9 mouse cellular contexts compared by ENCODE assay signal in the genomic region with DNA sequence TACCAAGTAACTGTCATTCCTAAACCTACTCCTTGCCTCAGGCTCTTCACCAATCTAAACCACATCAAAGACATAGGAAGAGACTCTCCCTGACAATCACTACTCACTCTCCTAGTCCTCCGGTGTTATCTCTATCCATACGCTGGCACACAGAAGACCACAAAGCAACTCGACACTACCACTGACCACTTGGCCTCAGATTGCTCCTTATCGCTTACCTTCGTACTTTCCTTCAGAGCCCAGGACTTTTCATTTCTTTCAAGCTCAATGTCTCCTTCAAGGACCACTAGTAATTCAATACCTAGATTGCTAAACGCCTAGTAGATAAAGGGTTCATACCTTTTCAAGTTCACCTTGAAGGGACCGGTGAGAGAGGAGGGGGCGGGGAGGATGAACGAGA. TPM values are rescaled to one million over a fixed set of nuclear protein-coding genes. Genes with fewer than 3 reads are reported as not detected.
DNase-seq lines count a peak whose midpoint lies in the region; ATAC-seq and TF ChIP-seq lines count a peak whose summit lies in the region.
"Had no signal": no experiment of that assay in that cellular context is flagged by ENCODE, and none has a peak within 500 bp of the region (broad histone marks: within the 10 kb centered on the region; RNA-seq: fewer than 3 reads in every experiment).

No protein-coding gene starts in this region.

- H3K4me1 ChIP-seq in kidney, embryonic 16.5 days (ENCODE audit: insufficient read depth, low read length) = peaks cover 23% of the 10 kb centered on the region
- peaks cover 4% of the 10 kb centered on the region; the same call in 1 of the 2 replicates for H3K4me1 ChIP-seq in embryonic facial prominence, embryonic 11.5 days (ENCODE audit: control insufficient read depth, insufficient read depth, low read length)
- H3K4me1 ChIP-seq in midbrain, postnatal 0 days (ENCODE audit: insufficient read depth, low read length) = peaks cover 8% of the 10 kb centered on the region; the same call in 1 of the 2 replicates

- TF ChIP-seq CTCF in midbrain, postnatal 0 days (IDR thresholded peaks at IDR 0.05) = no peak

- peak overlapping the region; percentile 67 for H3K4me2 ChIP-seq in kidney, embryonic 16.5 days (replicated peaks; ENCODE audit: low read depth, low read length)
- peak overlapping the region; percentile 56; the same call in 1 of the 2 replicates for H3K4me2 ChIP-seq in embryonic facial prominence, embryonic 11.5 days (ENCODE audit: low read depth, low read length)
- peak overlapping the region; percentile 63 for H3K4me2 ChIP-seq in midbrain, postnatal 0 days (ENCODE audit: low read depth, low read length, poor library complexity, severe bottlenecking)

- H3K9ac ChIP-seq in kidney, embryonic 16.5 days (replicated peaks; ENCODE audit: low read length) = 0 out of 2 replicates have a peak overlapping the region, but pooled peaks have one; percentile 78
- no peak overlapping the region for H3K9ac ChIP-seq in embryonic facial prominence, embryonic 11.5 days (replicated peaks; ENCODE audit: low read length)
- no peak overlapping the region for H3K9ac ChIP-seq in midbrain, postnatal 0 days (replicated peaks; ENCODE audit: low read length, poor library complexity, severe bottlenecking)

- no peak for ATAC-seq in kidney, embryonic 16.5 days (ENCODE audit: low FRiP score, low TSS enrichment)
- ATAC-seq in embryonic facial prominence, embryonic 11.5 days (replicated peaks; ENCODE audit: insufficient number of reproducible peaks, low FRiP score, low TSS enrichment, low read depth) = no peak
- no peak for ATAC-seq in midbrain, postnatal 0 days (ENCODE audit: low FRiP score)

- DNase-seq in kidney, adult 11 months = no peak
- no peak for DNase-seq in embryonic facial prominence, embryonic 11.5 days (ENCODE audit: low spot score)
- DNase-seq in induced T-regulatory cell, adult 2 months (ENCODE audit: low read depth) = peak; percentile 51
- no peak for DNase-seq in midbrain, postnatal 0 days (ENCODE audit: low spot score)
- DNase-seq in adrenal gland, postnatal 10 days = no peak
- DNase-seq in adrenal gland, adult 18-20 months (ENCODE audit: low spot score in 2 of 2) = no peak
- no peak for DNase-seq in kidney, adult 9 months

- no peak overlapping the region for H3K27ac ChIP-seq in kidney, embryonic 16.5 days (ENCODE audit: low read length)
- H3K27ac ChIP-seq in embryonic facial prominence, embryonic 11.5 days (replicated peaks; ENCODE audit: low read depth, low read length) = no peak overlapping the region
- no peak overlapping the region for H3K27ac ChIP-seq in midbrain, postnatal 0 days (ENCODE audit: low read depth, low read length)

- H3K27me3 ChIP-seq in kidney, embryonic 16.5 days (ENCODE audit: insufficient read depth, low read length) = no peaks in the 10 kb centered on the region
- no peaks in the 10 kb centered on the region for H3K27me3 ChIP-seq in embryonic facial prominence, embryonic 11.5 days (ENCODE audit: control insufficient read depth, insufficient read depth, low read length)
- H3K27me3 ChIP-seq in midbrain, postnatal 0 days (ENCODE audit: insufficient read depth, low read length) = no peaks in the 10 kb centered on the region

- WGBS in kidney, embryonic 16.5 days = 77% methylated on average over 9 of the region's 9 CpGs
- WGBS in embryonic facial prominence, embryonic 11.5 days = 84% methylated on average over 9 of the region's 9 CpGs
- 92% methylated on average over 9 of the region's 9 CpGs for WGBS in midbrain, postnatal 0 days

- H3K36me3 ChIP-seq in kidney, embryonic 16.5 days (ENCODE audit: insufficient read depth, low read length) = 0 out of 2 replicates have a peak, but pooled peaks cover 8% of the 10 kb centered on the region
- H3K36me3 ChIP-seq in embryonic facial prominence, embryonic 11.5 days (replicated peaks; ENCODE audit: control insufficient read depth, insufficient read depth, low read depth, low read length) = peaks cover 3% of the 10 kb centered on the region
- H3K36me3 ChIP-seq in midbrain, postnatal 0 days (ENCODE audit: insufficient read depth, low read length) = no peaks in the 10 kb centered on the region

- H3K4me3 ChIP-seq in kidney, embryonic 16.5 days (ENCODE audit: low read length) = peak overlapping the region; percentile 76
- peak overlapping the region; percentile 78 for H3K4me3 ChIP-seq in embryonic facial prominence, embryonic 11.5 days (ENCODE audit: low read depth, low read length)
- peak overlapping the region; percentile 64 for H3K4me3 ChIP-seq in midbrain, postnatal 0 days (ENCODE audit: low read depth, low read length)

- H3K9me3 ChIP-seq in kidney, embryonic 16.5 days (ENCODE audit: low read length) = no peaks in the 10 kb centered on the region
- H3K9me3 ChIP-seq in embryonic facial prominence, embryonic 11.5 days (replicated peaks; ENCODE audit: control insufficient read depth, low read length) = no peaks in the 10 kb centered on the region
- H3K9me3 ChIP-seq in midbrain, postnatal 0 days (ENCODE audit: low read length) = no peaks in the 10 kb centered on the region

RNA-seq across cellular contexts. Expression of gene Rnf121, which starts 1.4 kb away (rescaled TPM):
- 32.7 and 34.1 TPM in 2 replicates for polyA plus RNA-seq in kidney, embryonic 16.5 days (2015; fragmentation: Nextera tagmentation; extraction: Ambion mirVana)
- polyA plus RNA-seq in embryonic facial prominence, embryonic 11.5 days (2014; fragmentation: Nextera tagmentation; extraction: Ambion mirVana) = 26.9 and 28.9 TPM in 2 replicates
- total RNA-seq in midbrain, postnatal 0 days (2014; rRNA removed) = 31.3 and 40.7 TPM in 2 replicates
- 22.0 and 23.4 TPM in 2 replicates for polyA plus RNA-seq in midbrain, postnatal 0 days (2015; fragmentation: Nextera tagmentation; extraction: Ambion mirVana)
- total RNA-seq in adrenal gland, postnatal 10 days (2021) = 10 to 100 TPM; 25.6 to 28.3 TPM
- 10 to 100 TPM; 38.5 to 38.7 TPM for total RNA-seq in adrenal gland, adult 18-20 months (2021)

RNA-seq across cellular contexts. Expression of gene Xndc1, which starts 1.4 kb away (rescaled TPM):
- 34.4 and 37.5 TPM in 2 replicates for polyA plus RNA-seq in kidney, embryonic 16.5 days (2015; fragmentation: Nextera tagmentation; extraction: Ambion mirVana)
- 23.0 and 23.8 TPM in 2 replicates for polyA plus RNA-seq in embryonic facial prominence, embryonic 11.5 days (2014; fragmentation: Nextera tagmentation; extraction: Ambion mirVana)
- 17.3 and 18.0 TPM in 2 replicates for total RNA-seq in midbrain, postnatal 0 days (2014; rRNA removed)
- 14.6 and 15.5 TPM in 2 replicates for polyA plus RNA-seq in midbrain, postnatal 0 days (2015; fragmentation: Nextera tagmentation; extraction: Ambion mirVana)
- 10 to 100 TPM; 12.6 to 19.0 TPM for total RNA-seq in adrenal gland, postnatal 10 days (2021)
- 10 to 100 TPM; 11.6 to 12.6 TPM for total RNA-seq in adrenal gland, adult 18-20 months (2021)

RNA-seq across cellular contexts. Expression of gene Xntrpc, which starts 1.6 kb away (rescaled TPM):
- polyA plus RNA-seq in kidney, embryonic 16.5 days (2015; fragmentation: Nextera tagmentation; extraction: Ambion mirVana) = 0.99 and 1.4 TPM in 2 replicates
- 1.4 and 1.9 TPM in 2 replicates for polyA plus RNA-seq in embryonic facial prominence, embryonic 11.5 days (2014; fragmentation: Nextera tagmentation; extraction: Ambion mirVana)
- 2.1 and 2.2 TPM in 2 replicates for total RNA-seq in midbrain, postnatal 0 days (2014; rRNA removed)
- polyA plus RNA-seq in midbrain, postnatal 0 days (2015; fragmentation: Nextera tagmentation; extraction: Ambion mirVana) = 0.22 and 0.60 TPM in 2 replicates
- total RNA-seq in adrenal gland, postnatal 10 days (2021) = 1 to 10 TPM in 1 of 2 experiments, under 1 TPM in 1; 0.93 to 1.3 TPM
- under 1 TPM; 0.89 to 0.99 TPM for total RNA-seq in adrenal gland, adult 18-20 months (2021)

RNA-seq across cellular contexts. Expression of gene Trpc2, which starts 19.0 kb away (rescaled TPM):
- 0.09 TPM in 1 of 2 replicates, not detected in the other for polyA plus RNA-seq in kidney, embryonic 16.5 days (2015; fragmentation: Nextera tagmentation; extraction: Ambion mirVana)
- not detected in 2 replicates for polyA plus RNA-seq in embryonic facial prominence, embryonic 11.5 days (2014; fragmentation: Nextera tagmentation; extraction: Ambion mirVana)
- 0.24 TPM in 1 of 2 replicates, not detected in the other for total RNA-seq in midbrain, postnatal 0 days (2014; rRNA removed)
- polyA plus RNA-seq in midbrain, postnatal 0 days (2015; fragmentation: Nextera tagmentation; extraction: Ambion mirVana) = 0.43 TPM in 1 of 2 replicates, not detected in the other
- total RNA-seq in adrenal gland, postnatal 10 days (2021) = under 1 TPM in 1 of 2 experiments, not detected in 1; 0.88 TPM
- total RNA-seq in adrenal gland, adult 18-20 months (2021) = not detected
- polyA plus RNA-seq: lung, adult 2 months had no signal

RNA-seq across cellular contexts. Expression of gene Art1, which starts 37.7 kb away (rescaled TPM):
- polyA plus RNA-seq in kidney, embryonic 16.5 days (2015; fragmentation: Nextera tagmentation; extraction: Ambion mirVana) = 1.0 and 1.2 TPM in 2 replicates
- 0.96 and 1.1 TPM in 2 replicates for polyA plus RNA-seq in embryonic facial prominence, embryonic 11.5 days (2014; fragmentation: Nextera tagmentation; extraction: Ambion mirVana)
- 0.33 TPM in 1 of 2 replicates, not detected in the other for total RNA-seq in midbrain, postnatal 0 days (2014; rRNA removed)
- 0.18 and 0.22 TPM in 2 replicates for polyA plus RNA-seq in midbrain, postnatal 0 days (2015; fragmentation: Nextera tagmentation; extraction: Ambion mirVana)
- 10 to 100 TPM in 1 of 2 experiments, 1 to 10 TPM in 1; 5.9 to 30.8 TPM for total RNA-seq in adrenal gland, postnatal 10 days (2021)
- total RNA-seq in adrenal gland, adult 18-20 months (2021) = under 1 TPM in 1 of 2 experiments, not detected in 1; 0.29 TPM
